Mouse (Mus musculus): ENCODE measurements around the gene Mmgt2.

DNA sequence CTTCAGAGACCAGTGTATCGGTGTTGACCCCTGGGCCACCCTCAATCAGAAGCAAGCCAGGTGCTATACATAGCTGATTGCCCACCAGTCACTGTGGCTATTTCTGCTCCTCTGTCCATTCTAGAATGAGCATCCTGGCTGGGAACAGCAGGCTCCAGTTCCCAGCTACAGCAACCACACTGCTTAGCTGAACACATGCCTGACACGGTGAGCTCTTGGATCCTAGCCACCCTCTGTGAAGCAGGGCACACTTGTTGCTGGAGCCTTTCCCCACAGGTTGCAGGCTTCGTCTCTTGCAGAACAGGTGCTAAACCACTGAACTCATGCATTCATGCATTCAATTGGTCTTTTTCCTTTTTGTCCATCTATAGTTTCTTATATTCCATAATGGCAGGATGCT is 8.1 kb upstream of the Mmgt2 start:
- TF ChIP-seq CTCF (IDR thresholded peaks at IDR 0.05; ENCODE audit: borderline replicate concordance, control insufficient read depth, extremely low read depth, insufficient read depth, low read length, poor library complexity) (no peak), POLR2A (IDR thresholded peaks at IDR 0.05; ENCODE audit: control insufficient read depth, extremely low read depth, insufficient read depth, low read length, poor library complexity) (no peak)

Measured in thymus, adult 2 months (tissue).